Mouse (Mus musculus): Measurements from ENCODE around the gene Slc25a25.

DNA sequence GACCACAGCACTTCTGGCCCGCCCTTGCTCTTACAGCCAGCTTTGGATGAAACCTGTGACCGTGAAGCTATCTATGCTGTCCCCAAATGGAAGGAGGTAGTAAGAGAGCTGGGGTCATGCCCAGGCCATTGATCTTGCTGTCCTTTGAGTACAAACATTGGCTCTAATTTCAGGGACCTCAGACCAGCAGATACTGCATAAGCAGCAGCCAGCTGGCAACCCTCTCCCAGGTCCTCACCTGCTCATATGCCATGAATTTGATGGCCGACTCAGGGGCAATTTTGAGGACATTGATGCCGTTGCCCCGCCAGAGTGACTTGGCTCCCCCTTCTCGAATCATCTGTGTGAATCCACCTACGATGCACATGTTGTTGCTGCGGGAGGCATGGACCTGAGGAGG, 33.8 kb downstream of the Slc25a25 start:
- TF ChIP-seq CTCF (IDR thresholded peaks at IDR 0.05; ENCODE audit: borderline replicate concordance, control insufficient read depth, extremely low read depth, insufficient read depth, low read length, poor library complexity) (no peak), POLR2A (IDR thresholded peaks at IDR 0.05; ENCODE audit: control insufficient read depth, extremely low read depth, insufficient read depth, low read length, poor library complexity) (no peak)
